Mouse (Mus musculus) heart, embryonic 12.5 days (tissue): ENCODE data around the gene Smg6. TPM values are rescaled to one million over a fixed set of nuclear protein-coding genes. Genes with fewer than 3 reads are reported as not detected.

Source experiments
- ATAC-seq: fragments of 200-750 bp; cut with Nextera tagmentation; 2 replicates; pipeline ENCODE4 v1.8.0; 2017; ENCODE audit warnings: moderate TSS enrichment, moderate library complexity; ENCODE audit not compliant: insufficient number of reproducible peaks, low FRiP score
- H3K27ac ChIP-seq: fragments of 300-500 bp; sonication (generic); 2 replicates; pipeline ENCODE4 v1.5.1; 2016; ENCODE audit warnings: mild to moderate bottlenecking, moderate library complexity; ENCODE audit not compliant: poor library complexity, severe bottlenecking
- H3K27me3 ChIP-seq: fragments of 300-500 bp; sonication (generic); replicated peaks from 2 replicates; pipeline ENCODE4 v1.6.1; 2016; ENCODE audit warnings: mild to moderate bottlenecking, moderate library complexity
- H3K36me3 ChIP-seq: fragments of 300-500 bp; sonication (generic); 2 replicates; pipeline ENCODE4 v1.6.1; 2016; ENCODE audit warnings: mild to moderate bottlenecking, moderate library complexity
- H3K4me1 ChIP-seq: fragments of 300-500 bp; sonication (generic); replicated peaks from 2 replicates; pipeline ENCODE4 v1.6.1; 2016; ENCODE audit warnings: mild to moderate bottlenecking
- H3K4me2 ChIP-seq: fragments of 300-500 bp; sonication (generic); 2 replicates; pipeline ENCODE4 v1.6.1; 2016; ENCODE audit warnings: mild to moderate bottlenecking, moderate library complexity
- H3K4me3 ChIP-seq: fragments of 300-500 bp; sonication (generic); 2 replicates; pipeline ENCODE4 v1.5.1; 2016; ENCODE audit warnings: mild to moderate bottlenecking
- H3K9ac ChIP-seq: fragments of 300-500 bp; sonication (generic); 2 replicates; pipeline ENCODE4 v1.6.1; 2016; ENCODE audit warnings: mild to moderate bottlenecking, moderate library complexity
- H3K9me3 ChIP-seq: fragments of 300-500 bp; sonication (generic); replicated peaks from 2 replicates; pipeline ENCODE4 v1.6.1; 2016; ENCODE audit warnings: mild to moderate bottlenecking, moderate library complexity
- WGBS: fragments of 180-500 bp; shearing (Covaris S2); methylation state at CpG from one replicate; pipeline ENCODE4 v1.1.7; 2016; 5-methylcytosine and 5-hydroxymethylcytosine counted together
- polyA plus RNA-seq: library from polyadenylated mRNA; unstranded; fragments of >200 nt; fragmentation: Nextera tagmentation; extraction: Ambion mirVana; gene quantifications from 2 replicates; pipeline ENCODE4 v1.2.1, GENCODE M21; 2016

Gene Smg6
- polyA plus RNA-seq, result 13.4 and 14.7 TPM in 2 replicates

DNA sequence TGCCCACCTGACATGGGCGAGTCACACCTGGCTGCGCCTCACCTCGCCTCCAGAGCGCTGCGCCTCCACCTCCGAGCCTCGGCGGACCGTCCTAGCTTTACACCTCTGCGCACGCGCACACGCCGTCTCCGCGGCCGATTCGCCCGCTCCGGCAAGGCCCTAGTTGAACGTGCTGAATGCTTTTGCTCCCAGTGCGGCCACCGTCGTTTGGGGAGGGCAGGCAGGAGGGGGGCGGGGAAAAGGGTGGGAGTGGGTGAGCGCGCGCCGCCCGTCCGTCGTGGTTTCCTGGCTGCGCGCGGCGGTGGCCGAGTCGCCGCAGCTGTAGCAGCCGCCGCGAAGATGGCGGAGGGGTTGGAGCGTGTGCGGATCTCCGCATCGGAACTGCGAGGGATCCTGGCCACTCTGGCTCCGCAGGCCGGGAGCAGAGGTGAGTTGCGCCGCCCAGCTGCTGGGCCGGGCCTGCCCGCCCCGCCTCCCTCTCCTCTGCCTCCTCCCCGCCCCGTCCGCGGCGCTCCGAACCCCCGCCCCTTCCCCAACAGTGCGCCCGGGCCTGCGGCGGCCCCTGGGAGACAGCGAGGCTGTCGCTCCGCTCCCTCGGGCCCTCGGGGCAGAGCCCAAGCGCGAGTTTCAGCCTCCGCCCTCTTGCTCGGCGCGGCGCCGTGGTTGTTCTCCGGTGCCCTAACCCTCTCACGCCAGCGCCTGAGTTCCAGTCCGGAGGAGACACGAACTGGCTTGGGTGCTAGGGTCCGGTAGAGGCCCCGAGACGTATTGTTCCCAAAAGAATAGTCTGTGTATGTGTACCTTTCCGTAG lies at the start of gene Smg6, which contains the start of gene Srr:
Smg6 (plus strand) TSS at position 247 of the 811 bp plus-strand sequence.
Srr (minus strand) TSS at position 372 of the 811 bp plus-strand sequence.
- H3K27me3 ChIP-seq, result no peaks in the 10 kb centered on the region
- peak within 1 kb of the TSS; percentile 88 for H3K4me3 ChIP-seq
- peak; percentile 97 for ATAC-seq
- peaks cover 18% of the 10 kb centered on the region for H3K4me1 ChIP-seq
- peak within 1 kb of the TSS; percentile 92 for H3K9ac ChIP-seq
- H3K9me3 ChIP-seq, result no peaks in the 10 kb centered on the region
- peak within 1 kb of the TSS; percentile 80 for H3K4me2 ChIP-seq
- under 1% methylated on average over 76 of the region's 88 CpGs for WGBS
- H3K27ac ChIP-seq, result peak within 1 kb of the TSS; percentile 99
- peaks cover 13% of the 10 kb centered on the region for H3K36me3 ChIP-seq

DNA sequence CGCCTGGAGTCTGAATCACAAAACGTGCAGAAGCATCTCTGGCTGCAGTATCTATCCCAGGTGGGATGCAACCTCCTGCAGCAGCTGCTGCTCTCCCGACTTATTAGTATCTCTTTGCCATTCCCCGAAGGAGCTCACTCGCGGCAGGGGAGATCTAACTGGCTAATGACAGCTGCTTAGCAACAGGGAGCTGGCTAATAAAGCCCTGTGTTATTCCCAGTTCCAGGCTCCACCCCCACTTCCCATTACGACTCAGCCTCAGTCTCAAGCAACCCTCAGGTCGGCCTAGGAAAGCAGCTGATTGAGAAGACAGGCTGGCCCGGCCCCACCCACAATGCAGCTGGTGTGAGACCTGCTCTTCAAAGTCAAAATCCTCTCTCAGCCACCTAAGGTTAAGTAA lies 48.8 kb upstream of the Smg6 start:
- Histone ChIP-seq H3K27me3 (no peaks in the 10 kb centered on the region), H3K4me3 (peak overlapping the region; percentile 19; the same call in 1 of the 2 replicates), H3K9me3 (no peaks in the 10 kb centered on the region), H3K4me1 (peaks cover 41% of the 10 kb centered on the region), H3K27ac (no peak overlapping the region), H3K36me3 (no peaks in the 10 kb centered on the region), H3K4me2 (peak overlapping the region; percentile 50), H3K9ac (no peak overlapping the region)
- ATAC-seq, result 0 out of 2 replicates have a peak, but pooled peaks have one; percentile 15
- WGBS, result 5% methylated on average over 9 of the region's 9 CpGs

DNA sequence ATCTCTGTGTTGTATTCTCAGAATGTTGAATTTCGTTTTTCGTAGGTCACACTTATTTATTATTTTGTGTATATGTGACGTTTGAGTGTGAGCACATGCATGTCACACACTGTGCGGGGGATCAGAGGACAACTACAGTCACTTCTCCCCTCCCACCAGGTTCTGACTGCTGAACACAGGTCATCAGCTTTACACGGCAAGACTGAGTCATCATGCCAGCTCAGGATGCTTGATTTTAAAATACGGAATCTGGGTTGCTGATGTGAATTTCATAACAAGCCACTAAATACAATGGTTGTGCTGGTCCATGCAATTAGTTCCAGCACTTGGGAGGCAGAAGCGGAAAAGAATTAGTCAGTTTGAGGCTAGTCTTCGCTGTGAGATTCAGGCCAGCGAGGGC lies 44.6 kb upstream of the Smg6 start:
- H3K4me2 ChIP-seq, result no peak overlapping the region
- no peaks in the 10 kb centered on the region for H3K9me3 ChIP-seq
- no peaks in the 10 kb centered on the region for H3K27me3 ChIP-seq
- H3K9ac ChIP-seq, result no peak overlapping the region
- 71% methylated on average over 9 of the region's 9 CpGs for WGBS
- H3K36me3 ChIP-seq, result peaks cover 3% of the 10 kb centered on the region; the same call in 1 of the 2 replicates
- no peak overlapping the region for H3K27ac ChIP-seq
- H3K4me3 ChIP-seq, result no peak overlapping the region
- ATAC-seq, result no peak
- peaks cover 21% of the 10 kb centered on the region for H3K4me1 ChIP-seq

DNA sequence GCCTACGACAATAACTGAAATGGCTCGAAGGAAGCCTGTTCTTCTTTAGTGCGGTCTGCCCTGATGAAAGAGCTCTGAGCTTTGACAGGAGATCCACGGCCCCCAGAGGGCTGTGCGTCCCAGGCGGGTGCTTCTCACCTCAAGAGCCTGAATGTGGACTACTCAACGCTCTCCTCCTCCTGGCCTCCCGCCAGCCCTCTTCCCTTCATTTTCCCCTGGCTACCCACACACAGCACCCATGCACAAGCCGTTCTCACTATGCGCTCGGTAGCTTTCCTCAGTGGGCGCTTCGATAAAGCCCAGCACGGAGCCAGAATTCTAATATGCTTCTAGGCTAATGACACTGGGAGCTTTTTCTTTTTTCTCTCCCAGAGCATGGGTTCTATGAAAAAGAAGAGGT lies 43.6 kb upstream of the Smg6 start:
- H3K4me2 ChIP-seq, result peak overlapping the region; percentile 39
- WGBS, result 42% methylated on average over 14 of the region's 14 CpGs
- H3K9me3 ChIP-seq, result no peaks in the 10 kb centered on the region
- ATAC-seq, result no peak
- no peak overlapping the region for H3K4me3 ChIP-seq
- H3K36me3 ChIP-seq, result peaks cover 3% of the 10 kb centered on the region; the same call in 1 of the 2 replicates
- no peak overlapping the region for H3K27ac ChIP-seq
- no peak overlapping the region; the same call in 1 of the 2 replicates for H3K9ac ChIP-seq
- H3K4me1 ChIP-seq, result peaks cover 14% of the 10 kb centered on the region
- H3K27me3 ChIP-seq, result no peaks in the 10 kb centered on the region

DNA sequence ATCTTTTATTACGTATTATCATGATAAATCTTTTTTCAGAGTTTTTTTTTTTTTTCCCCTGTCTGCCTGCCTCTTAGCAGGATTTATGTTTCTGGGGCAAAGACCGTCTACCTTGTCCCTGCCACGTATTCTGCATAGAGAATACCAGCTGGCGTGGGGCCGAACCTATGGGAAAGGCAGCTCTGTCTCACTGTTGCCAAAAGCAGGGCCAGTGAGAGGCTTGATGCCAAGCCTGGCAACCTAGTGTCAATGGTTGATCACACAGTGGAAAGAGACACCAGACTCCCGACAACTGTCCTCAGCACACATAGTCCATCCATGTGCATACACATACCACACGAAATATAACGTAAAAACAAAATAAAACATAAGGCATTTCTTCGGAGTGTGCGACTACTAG lies 42.5 kb upstream of the Smg6 start:
- H3K4me2 ChIP-seq, result no peak overlapping the region
- no peaks in the 10 kb centered on the region for H3K9me3 ChIP-seq
- H3K4me1 ChIP-seq, result peaks cover 13% of the 10 kb centered on the region
- WGBS, result 90% methylated on average over 10 of the region's 10 CpGs
- H3K4me3 ChIP-seq, result no peak overlapping the region
- H3K36me3 ChIP-seq, result peaks cover 3% of the 10 kb centered on the region; the same call in 1 of the 2 replicates
- ATAC-seq, result no peak
- H3K27ac ChIP-seq, result no peak overlapping the region
- no peaks in the 10 kb centered on the region for H3K27me3 ChIP-seq
- no peak overlapping the region for H3K9ac ChIP-seq

DNA sequence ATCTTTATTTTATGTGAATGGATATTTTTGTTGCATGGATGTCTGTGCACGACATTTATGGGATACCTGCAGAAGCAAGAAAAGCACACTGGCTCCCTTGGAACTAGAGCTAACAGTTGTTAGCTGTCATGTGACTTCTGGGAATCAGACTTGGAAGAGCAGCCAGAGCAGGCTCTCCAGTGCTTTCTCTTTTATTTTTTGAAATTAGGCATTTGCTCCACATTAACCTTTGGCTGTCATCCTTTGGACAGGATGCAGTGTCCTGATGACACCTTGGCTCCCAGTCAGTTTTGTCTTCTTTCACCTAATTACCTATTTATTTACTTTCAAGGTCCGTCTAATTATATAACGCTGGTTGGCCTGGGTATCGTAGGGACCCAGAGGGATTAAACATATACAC lies 31.0 kb upstream of the Smg6 start:
- no peak for ATAC-seq
- H3K4me3 ChIP-seq, result no peak overlapping the region
- H3K4me2 ChIP-seq, result no peak overlapping the region
- no peaks in the 10 kb centered on the region for H3K9me3 ChIP-seq
- no peak overlapping the region for H3K27ac ChIP-seq
- peaks cover 8% of the 10 kb centered on the region for H3K4me1 ChIP-seq
- H3K27me3 ChIP-seq, result no peaks in the 10 kb centered on the region
- 85% methylated on average over 4 of the region's 4 CpGs for WGBS
- no peak overlapping the region; the same call in 1 of the 2 replicates for H3K9ac ChIP-seq
- peaks cover 6% of the 10 kb centered on the region; the same call in 1 of the 2 replicates for H3K36me3 ChIP-seq

DNA sequence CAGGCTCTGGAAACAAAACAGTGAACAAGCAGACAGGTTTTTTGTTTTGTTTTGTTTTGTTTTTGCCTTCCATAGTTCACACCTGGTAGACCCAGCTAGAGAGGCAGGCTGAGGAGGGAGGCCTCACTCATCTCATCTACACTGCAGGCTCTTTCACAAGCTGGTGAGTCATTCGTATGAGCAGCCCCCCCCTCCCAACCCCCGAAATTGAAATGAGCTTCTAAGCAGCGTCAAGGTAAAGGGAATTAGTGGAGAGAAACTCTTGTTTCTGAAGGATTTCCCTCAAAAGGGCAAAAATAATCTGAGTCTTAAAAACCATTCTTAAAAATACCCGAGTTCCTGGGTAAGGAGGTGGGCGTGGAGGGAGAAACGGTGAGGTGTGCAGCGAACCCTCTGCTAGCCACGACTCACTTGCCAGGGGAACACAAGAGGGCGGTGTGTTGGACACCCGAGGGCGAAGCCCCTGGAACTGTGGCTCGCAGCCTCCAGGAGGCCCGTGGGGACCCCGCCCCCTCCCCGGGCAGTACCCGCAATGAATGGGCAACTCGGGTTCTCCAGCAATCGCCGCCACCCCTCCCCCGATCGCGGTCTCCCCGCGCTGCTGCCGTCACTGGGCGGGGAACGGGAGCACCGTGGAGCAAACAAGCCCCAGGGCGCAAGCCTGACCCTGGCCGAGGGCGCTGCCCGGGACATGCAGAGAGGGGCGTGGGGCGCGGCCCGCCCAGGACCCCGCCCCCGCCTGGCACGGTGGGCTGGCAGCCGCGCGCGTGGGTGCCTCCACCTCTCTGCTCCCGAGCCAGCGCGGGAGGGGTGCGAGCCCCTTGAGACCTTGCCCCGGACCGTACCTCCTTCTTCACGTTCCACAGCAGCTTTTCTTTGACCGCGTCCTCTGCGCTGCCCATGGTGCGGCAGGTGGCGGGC lies 29.4 kb upstream of the Smg6 start:
- peak overlapping the region; percentile 84 for H3K9ac ChIP-seq
- peak; percentile 74 for ATAC-seq
- peak overlapping the region; percentile 96 for H3K4me2 ChIP-seq
- H3K36me3 ChIP-seq, result peaks cover 22% of the 10 kb centered on the region
- peaks cover 12% of the 10 kb centered on the region for H3K4me1 ChIP-seq
- no peaks in the 10 kb centered on the region for H3K9me3 ChIP-seq
- peak overlapping the region; percentile 83; the same call in 1 of the 2 replicates for H3K27ac ChIP-seq
- whole genome bisulfite sequencing, result under 1% methylated on average over 43 of the region's 55 CpGs
- H3K27me3 ChIP-seq, result no peaks in the 10 kb centered on the region
- peak overlapping the region; percentile 79 for H3K4me3 ChIP-seq

DNA sequence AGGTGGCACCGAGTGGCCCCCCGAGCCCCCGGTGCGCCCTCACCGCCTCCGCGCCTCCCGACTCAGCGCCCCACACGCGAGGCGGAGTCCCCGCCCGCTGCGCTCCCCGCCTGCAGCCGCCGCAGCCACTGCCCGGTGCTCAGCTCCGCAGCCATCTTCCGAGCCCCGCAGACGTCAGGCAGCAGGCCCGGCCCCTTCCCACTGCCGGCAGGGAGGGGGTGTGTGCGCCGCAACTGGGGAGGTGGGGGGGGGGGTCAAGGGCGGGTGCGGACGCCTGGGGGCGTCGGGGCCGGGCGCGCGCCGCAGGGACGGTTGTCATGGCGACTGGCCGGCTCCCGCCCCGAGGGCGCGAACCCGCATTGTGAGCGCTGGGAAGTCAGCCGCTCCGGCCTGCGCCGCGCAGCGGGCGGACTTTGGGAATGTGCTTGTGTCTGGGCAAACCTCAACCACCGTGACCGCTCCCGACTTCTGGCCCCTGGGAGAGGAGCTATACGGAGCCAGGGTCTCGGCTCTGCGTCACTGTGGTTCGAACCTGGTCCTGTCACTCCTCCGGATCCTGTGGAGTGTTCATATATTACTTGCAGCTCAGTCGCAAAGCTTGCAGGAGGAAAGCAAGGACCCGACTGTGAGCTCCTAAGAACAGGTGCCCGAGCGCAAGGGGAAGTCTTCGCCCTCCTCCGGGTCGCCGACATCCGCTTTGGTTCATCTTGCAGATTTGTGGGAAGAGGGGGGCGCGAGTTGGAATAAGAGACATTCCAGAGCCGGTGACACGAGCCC lies 28.5 kb upstream of the Smg6 start, which contains the start of gene Sgsm2:
Sgsm2 (minus strand) TSS at position 160 of the 777 bp plus-strand sequence.
- Histone ChIP-seq H3K36me3 (peaks cover 28% of the 10 kb centered on the region), H3K4me2 (peak within 1 kb of the TSS; percentile 96), H3K27ac (peak within 1 kb of the TSS; percentile 83), H3K4me1 (peaks cover 12% of the 10 kb centered on the region), H3K9ac (peak within 1 kb of the TSS; percentile 84), H3K4me3 (peak within 1 kb of the TSS; percentile 79), H3K9me3 (no peaks in the 10 kb centered on the region), H3K27me3 (no peaks in the 10 kb centered on the region)
- ATAC-seq, result peak; percentile 76
- WGBS, result under 1% methylated on average over 70 of the region's 74 CpGs

DNA sequence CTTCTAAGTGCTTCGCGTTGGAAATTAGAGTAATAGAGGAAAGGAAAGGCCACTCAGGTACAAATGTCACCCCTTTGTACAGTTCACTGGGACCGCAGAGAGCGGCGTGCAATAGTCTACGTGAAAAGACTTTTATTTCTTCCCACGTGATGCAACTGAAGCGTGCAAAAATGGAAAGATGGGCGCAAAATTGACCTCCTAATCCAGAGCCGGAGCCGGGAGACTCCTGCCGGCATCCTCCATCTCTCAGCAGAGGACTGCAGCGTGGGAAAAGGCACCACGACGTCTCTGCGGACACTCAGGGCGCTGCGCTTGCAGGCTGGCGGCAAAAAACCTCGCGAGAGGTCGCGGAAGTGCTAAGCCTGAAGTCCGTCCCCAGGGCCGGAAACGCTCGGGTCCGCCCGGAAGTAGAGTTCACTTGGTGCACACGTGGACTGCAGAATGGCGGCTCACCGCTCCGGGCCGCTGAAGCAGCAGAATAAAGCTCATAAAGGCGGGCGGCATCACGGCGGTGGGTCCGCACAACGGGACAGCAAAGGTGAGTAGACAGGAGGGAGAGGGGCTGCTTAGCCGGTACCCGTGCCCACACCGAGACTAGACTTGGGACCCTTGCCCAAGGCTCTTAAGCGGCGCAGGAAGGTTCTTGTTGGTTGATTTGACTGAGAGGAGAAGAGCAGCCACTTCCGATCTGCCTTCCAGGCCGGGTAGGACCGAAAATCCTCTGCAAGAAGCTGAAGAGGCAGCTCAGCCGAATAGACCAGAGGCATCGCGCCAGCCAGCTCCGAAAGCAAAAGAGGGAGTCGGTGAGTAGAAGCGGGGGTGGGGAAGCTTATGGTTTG lies 27.7 kb upstream of the Smg6 start, which contains the start of gene Tsr1:
Tsr1 (plus strand) TSS at position 394 of the 839 bp plus-strand sequence.
- H3K27me3 ChIP-seq, result no peaks in the 10 kb centered on the region
- peak; percentile 83 for ATAC-seq
- H3K4me2 ChIP-seq, result peak within 1 kb of the TSS; percentile 96
- peak within 1 kb of the TSS; percentile 79 for H3K4me3 ChIP-seq
- peaks cover 12% of the 10 kb centered on the region for H3K4me1 ChIP-seq
- no peaks in the 10 kb centered on the region for H3K9me3 ChIP-seq
- peak within 1 kb of the TSS; percentile 83 for H3K27ac ChIP-seq
- WGBS, result under 1% methylated on average over 54 of the region's 54 CpGs
- peak within 1 kb of the TSS; percentile 84 for H3K9ac ChIP-seq
- peaks cover 33% of the 10 kb centered on the region for H3K36me3 ChIP-seq

DNA sequence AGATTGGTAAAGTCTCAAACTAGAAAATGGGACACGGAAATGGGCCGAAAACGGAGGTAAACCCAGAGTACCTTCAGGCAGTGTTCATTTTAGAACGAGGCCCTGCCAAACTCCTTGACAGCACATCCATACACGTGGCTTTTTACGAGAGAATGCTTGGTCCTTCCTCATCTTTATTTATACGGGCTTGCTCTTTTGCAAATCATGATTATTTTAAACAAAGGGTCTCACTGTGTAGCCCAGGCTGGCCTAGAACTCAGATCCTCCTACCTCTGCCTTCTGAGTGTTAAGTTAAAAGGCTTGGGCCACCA lies 27.2 kb upstream of the Smg6 start:
- peaks cover 12% of the 10 kb centered on the region for H3K4me1 ChIP-seq
- H3K4me2 ChIP-seq, result peak overlapping the region; percentile 96
- 1% methylated on average over 7 of the region's 7 CpGs for WGBS
- no peaks in the 10 kb centered on the region for H3K9me3 ChIP-seq
- H3K27me3 ChIP-seq, result no peaks in the 10 kb centered on the region
- peak overlapping the region; percentile 79 for H3K4me3 ChIP-seq
- ATAC-seq, result no peak
- peak overlapping the region; percentile 83 for H3K27ac ChIP-seq
- H3K36me3 ChIP-seq, result peaks cover 39% of the 10 kb centered on the region
- peak overlapping the region; percentile 84 for H3K9ac ChIP-seq
